Mouse (Mus musculus): ENCODE measurements around the gene Col6a6. TPM values are rescaled to one million over a fixed set of nuclear protein-coding genes. Genes with fewer than 3 reads are reported as not detected.
"Not testable (repeated sequence)": the region's sequence is repeated elsewhere in the genome, so short reads cannot be mapped to it uniquely, and the experiment has no call there.

The Col6a6 gene
- total RNA-seq (2022) = under 1 TPM; 0.43 to 0.74 (median 0.52) TPM

- no peak for DNase-seq (ENCODE audit: low spot score in 2 of 2)
These were observed at the start of gene Col6a6 for GRCm38 (mm10) chr9:105827791-105828385. Col6a6 (minus strand) TSS chr9:105828160.

- DNase-seq (ENCODE audit: low spot score in 2 of 2) = no peak
These were observed 48.2 kb upstream of the Col6a6 start for GRCm38 (mm10) chr9:105876124-105876523.

GRCm38 (mm10) chr9:105871643-105872042, 43.7 kb upstream of the Col6a6 start:
- no peak for DNase-seq (ENCODE audit: low spot score in 2 of 2)

GRCm38 (mm10) chr9:105857773-105858172, 29.8 kb upstream of the Col6a6 start:
- peak; percentile 34 to 77 for DNase-seq (ENCODE audit: low spot score in 2 of 2)

GRCm38 (mm10) chr9:105852778-105853065, 24.8 kb upstream of the Col6a6 start:
- DNase-seq (ENCODE audit: low spot score in 2 of 2) = no peak

GRCm38 (mm10) chr9:105852015-105852777, 24.2 kb upstream of the Col6a6 start:
- DNase-seq (ENCODE audit: low spot score in 2 of 2) = peak in 1 of 2 experiments; percentile 10

- no peak for DNase-seq (ENCODE audit: low spot score in 2 of 2)
These were observed 23.1 kb upstream of the Col6a6 start for GRCm38 (mm10) chr9:105851011-105851410.

GRCm38 (mm10) chr9:105848396-105848795, 20.4 kb upstream of the Col6a6 start:
- DNase-seq (ENCODE audit: low spot score in 2 of 2) = no peak

GRCm38 (mm10) chr9:105847261-105847660, 19.3 kb upstream of the Col6a6 start:
- DNase-seq (ENCODE audit: low spot score in 2 of 2) = no peak

GRCm38 (mm10) chr9:105841386-105841785, 13.4 kb upstream of the Col6a6 start:
- DNase-seq (ENCODE audit: low spot score in 2 of 2) = not testable (repeated sequence)

GRCm38 (mm10) chr9:105839147-105839515, 11.2 kb upstream of the Col6a6 start:
- no peak for DNase-seq (ENCODE audit: low spot score in 2 of 2)

- no peak for DNase-seq (ENCODE audit: low spot score in 2 of 2)
These were observed 10.6 kb upstream of the Col6a6 start for GRCm38 (mm10) chr9:105838396-105839146.

- DNase-seq (ENCODE audit: low spot score in 2 of 2) = no peak
These were observed 7.6 kb upstream of the Col6a6 start for GRCm38 (mm10) chr9:105835587-105835986.

- no peak for DNase-seq (ENCODE audit: low spot score in 2 of 2)
These were observed 6.8 kb upstream of the Col6a6 start for GRCm38 (mm10) chr9:105834799-105835198.

- no peak for DNase-seq (ENCODE audit: low spot score in 2 of 2)
These were observed 3.3 kb upstream of the Col6a6 start for GRCm38 (mm10) chr9:105831291-105831690.

- DNase-seq (ENCODE audit: low spot score in 2 of 2) = no peak
These were observed 798 bp downstream of the Col6a6 start for GRCm38 (mm10) chr9:105827076-105827647.

- DNase-seq (ENCODE audit: low spot score in 2 of 2) = no peak
These were observed 7.2 kb downstream of the Col6a6 start for GRCm38 (mm10) chr9:105820711-105821110.

GRCm38 (mm10) chr9:105819155-105819709, 8.7 kb downstream of the Col6a6 start:
- no peak for DNase-seq (ENCODE audit: low spot score in 2 of 2)

- no peak for DNase-seq (ENCODE audit: low spot score in 2 of 2)
These were observed 13.5 kb downstream of the Col6a6 start for GRCm38 (mm10) chr9:105814436-105814835.

GRCm38 (mm10) chr9:105811458-105811857, 16.5 kb downstream of the Col6a6 start:
- DNase-seq (ENCODE audit: low spot score in 2 of 2) = no peak

GRCm38 (mm10) chr9:105808920-105809505, 18.9 kb downstream of the Col6a6 start:
- DNase-seq (ENCODE audit: low spot score in 2 of 2) = no peak
